ENCODE assay signal across 12 mouse cellular contexts in the genomic region with DNA sequence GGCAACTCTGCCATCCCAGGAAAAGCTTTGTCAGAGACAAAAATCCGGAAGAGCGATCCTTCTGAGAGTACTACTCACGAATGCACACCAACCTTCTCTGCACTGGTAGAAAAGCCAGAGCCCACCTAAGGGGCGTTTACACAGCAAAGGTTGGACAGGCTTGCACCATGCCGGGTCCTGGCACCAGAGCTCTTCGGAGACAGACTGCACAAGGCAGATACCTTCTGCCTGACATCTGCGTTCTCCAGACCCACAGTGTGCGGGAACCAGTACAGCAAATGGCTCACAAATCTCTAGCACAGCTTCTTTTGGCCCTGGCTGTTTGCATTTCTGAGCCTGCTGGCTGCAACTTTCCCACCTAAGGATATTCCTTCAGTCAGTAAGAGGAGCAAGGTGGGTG.
DNase-seq lines count a peak whose midpoint lies in the region; ATAC-seq and TF ChIP-seq lines count a peak whose summit lies in the region.
"Had no signal": no experiment of that assay in that cellular context is flagged by ENCODE, and none has a peak within 500 bp of the region (broad histone marks: within the 10 kb centered on the region; RNA-seq: fewer than 3 reads in every experiment).

No protein-coding gene starts in this region.

- no peaks in the 10 kb centered on the region for H3K9me3 ChIP-seq in hindbrain, embryonic 16.5 days (ENCODE audit: control insufficient read depth, low read length)
- H3K9me3 ChIP-seq in neural tube, embryonic 14.5 days (ENCODE audit: control insufficient read depth, low read length), result no peaks in the 10 kb centered on the region
- H3K9me3 ChIP-seq: limb, embryonic 15.5 days had no signal

- H3K4me1 ChIP-seq in hindbrain, embryonic 16.5 days (ENCODE audit: control insufficient read depth, insufficient read depth, low read depth, low read length), result peaks cover 29% of the 10 kb centered on the region
- H3K4me1 ChIP-seq in neural tube, embryonic 14.5 days (ENCODE audit: control insufficient read depth, insufficient read depth, low read length), result peaks cover 11% of the 10 kb centered on the region; the same call in 1 of the 2 replicates
- no peaks in the 10 kb centered on the region for H3K4me1 ChIP-seq in thymus, adult 2 months (replicated peaks; ENCODE audit: control insufficient read depth, insufficient read depth, low read length)

- no peak for TF ChIP-seq POLR2A in thymus, adult 2 months (IDR thresholded peaks at IDR 0.05; ENCODE audit: control insufficient read depth, extremely low read depth, insufficient read depth, low read length, poor library complexity)

- intact Hi-C loops in left cerebral cortex, adult 2 months (cut with DNase I), result loop anchor here (2.0 to 5.0 kb wide), 9 partner anchors 53 to 342 kb away; no protein-coding TSS in a partner anchor

- H3K27me3 ChIP-seq in hindbrain, embryonic 16.5 days (replicated peaks; ENCODE audit: control insufficient read depth, insufficient read depth, low read length), result no peaks in the 10 kb centered on the region; the same call in 1 of the 2 replicates
- H3K27me3 ChIP-seq in neural tube, embryonic 14.5 days (ENCODE audit: control insufficient read depth, insufficient read depth, low read length), result 0 out of 2 replicates have a peak, but pooled peaks cover 4% of the 10 kb centered on the region
- H3K27me3 ChIP-seq in thymus, adult 2 months (ENCODE audit: control insufficient read depth, insufficient read depth, low read length), result no peaks in the 10 kb centered on the region; the same call in 1 of the 2 replicates

- TF ChIP-seq CTCF in left cerebral cortex, adult 2 months (IDR thresholded peaks at IDR 0.05), result no peak
- TF ChIP-seq CTCF in thymus, adult 2 months (IDR thresholded peaks at IDR 0.05; ENCODE audit: borderline replicate concordance, control insufficient read depth, extremely low read depth, insufficient read depth, low read length, poor library complexity), result no peak

- WGBS in hindbrain, embryonic 16.5 days, result 72% methylated on average over 8 of the region's 8 CpGs
- 81% methylated on average over 8 of the region's 8 CpGs for WGBS in neural tube, embryonic 14.5 days
- WGBS in thymus, adult 2 months, result 87% methylated on average over 8 of the region's 8 CpGs

- no peak overlapping the region for H3K27ac ChIP-seq in left cerebral cortex, adult 2 months
- no peak overlapping the region for H3K27ac ChIP-seq in hindbrain, embryonic 16.5 days (ENCODE audit: low read depth, low read length)
- H3K27ac ChIP-seq in neural tube, embryonic 14.5 days (ENCODE audit: low read depth, low read length), result no peak overlapping the region
- no peak overlapping the region for H3K27ac ChIP-seq in thymus, adult 2 months (ENCODE audit: control insufficient read depth, insufficient read depth, low read length)
- H3K27ac ChIP-seq: limb, embryonic 15.5 days had no signal

- no peak for ATAC-seq in cerebellum, adult (ENCODE audit: insufficient number of reproducible peaks, low FRiP score, low TSS enrichment)
- ATAC-seq in hindbrain, embryonic 16.5 days, result no peak
- no peak for ATAC-seq in neural tube, embryonic 14.5 days (ENCODE audit: low read depth)
- no peak for ATAC-seq in megakaryocyte progenitor cell, adult 5-6 weeks (replicated peaks; ENCODE audit: poor library complexity)
- ATAC-seq: intestine, postnatal 0 days had no signal

- no peaks in the 10 kb centered on the region for H3K36me3 ChIP-seq in hindbrain, embryonic 16.5 days (ENCODE audit: control insufficient read depth, insufficient read depth, low read length)
- H3K36me3 ChIP-seq in neural tube, embryonic 14.5 days (ENCODE audit: control insufficient read depth, insufficient read depth, low read length), result no peaks in the 10 kb centered on the region
- H3K36me3 ChIP-seq in thymus, adult 2 months (ENCODE audit: control insufficient read depth, insufficient read depth, low read length), result no peaks in the 10 kb centered on the region
- H3K36me3 ChIP-seq: limb, embryonic 15.5 days had no signal

- H3K4me3 ChIP-seq in left cerebral cortex, adult 2 months, result peak overlapping the region; percentile 22
- H3K4me3 ChIP-seq in hindbrain, embryonic 16.5 days (ENCODE audit: low read length), result peak overlapping the region; percentile 1; the same call in 1 of the 2 replicates
- H3K4me3 ChIP-seq in neural tube, embryonic 14.5 days (ENCODE audit: low read depth, low read length), result no peak overlapping the region
- no peak overlapping the region for H3K4me3 ChIP-seq in thymus, adult 2 months (ENCODE audit: control insufficient read depth, insufficient read depth, low read length)

- H3K9ac ChIP-seq in hindbrain, embryonic 16.5 days (ENCODE audit: low read depth, low read length), result no peak overlapping the region
- H3K9ac ChIP-seq in neural tube, embryonic 14.5 days (replicated peaks; ENCODE audit: low read depth, low read length), result no peak overlapping the region
- H3K9ac ChIP-seq: limb, embryonic 15.5 days had no signal

- DNase-seq in cerebellum, adult 11 months, result peak; percentile 53
- DNase-seq in left cerebral cortex, adult 2 months (ENCODE audit: extremely low spot score in 1 of 2, low spot score in 2 of 2), result no peak
- no peak for DNase-seq in left cerebral cortex, adult 8-10 months (ENCODE audit: low spot score in 2 of 2)
- no peak for DNase-seq in thymus, adult 2 months
- DNase-seq: heart, postnatal 10 days; lung, postnatal 14 days had no signal

- H3K4me2 ChIP-seq in hindbrain, embryonic 16.5 days (ENCODE audit: low read length), result peak overlapping the region; percentile 25
- H3K4me2 ChIP-seq in neural tube, embryonic 14.5 days (ENCODE audit: low read depth, low read length), result peak overlapping the region; percentile 77; the same call in 1 of the 2 replicates

Comparison
In these comparisons a context has a peak if more than half of its experiments do, and no peak if none do; other contexts are left out.
1. H3K4me3 ChIP-seq: peak in left cerebral cortex, adult 2 months (single experiment) and hindbrain, embryonic 16.5 days (single experiment); none in neural tube, embryonic 14.5 days (single experiment) and thymus, adult 2 months (single experiment).